Mouse (Mus musculus): ENCODE data around the gene Prss21. TPM values are rescaled to one million over a fixed set of nuclear protein-coding genes. Genes with fewer than 3 reads are reported as not detected.

Gene Prss21
- 0.11 TPM in 1 of 2 replicates, not detected in the other for polyA plus RNA-seq (2012; rRNA removed)

- H3K4me1 ChIP-seq (replicated peaks; ENCODE audit: control insufficient read depth, insufficient read depth, low read length) = no peaks in the 10 kb centered on the region
- H3K27me3 ChIP-seq (ENCODE audit: control insufficient read depth, insufficient read depth, low read length) = no peaks in the 10 kb centered on the region
- H3K36me3 ChIP-seq (ENCODE audit: control insufficient read depth, insufficient read depth, low read length) = no peaks in the 10 kb centered on the region
- no peak for DNase-seq
- H3K27ac ChIP-seq (ENCODE audit: control insufficient read depth, insufficient read depth, low read length) = no peak within 1 kb of the TSS
- 88% methylated on average over 15 of the region's 15 CpGs for WGBS
- TF ChIP-seq POLR2A (IDR thresholded peaks at IDR 0.05; ENCODE audit: control insufficient read depth, extremely low read depth, insufficient read depth, low read length, poor library complexity) (no peak), CTCF (IDR thresholded peaks at IDR 0.05; ENCODE audit: borderline replicate concordance, control insufficient read depth, extremely low read depth, insufficient read depth, low read length, poor library complexity) (no peak)
- no peak within 1 kb of the TSS for H3K4me3 ChIP-seq (ENCODE audit: control insufficient read depth, insufficient read depth, low read length)
Observed at GRCm38 (mm10) chr17:23867756-23868155, at the start of gene Prss21. TSS of gene Prss21 (plus strand) at chr17:23868056.

GRCm38 (mm10) chr17:23818579-23818978, 49.3 kb upstream of the Prss21 start:
- Histone ChIP-seq H3K36me3 (ENCODE audit: control insufficient read depth, insufficient read depth, low read length) (peaks cover 95% of the 10 kb centered on the region), H3K4me1 (replicated peaks; ENCODE audit: control insufficient read depth, insufficient read depth, low read length) (no peaks in the 10 kb centered on the region), H3K27ac (ENCODE audit: control insufficient read depth, insufficient read depth, low read length) (no peak overlapping the region), H3K27me3 (ENCODE audit: control insufficient read depth, insufficient read depth, low read length) (no peaks in the 10 kb centered on the region), H3K4me3 (ENCODE audit: control insufficient read depth, insufficient read depth, low read length) (no peak overlapping the region)
- DNase-seq = no peak
- TF ChIP-seq POLR2A (IDR thresholded peaks at IDR 0.05; ENCODE audit: control insufficient read depth, extremely low read depth, insufficient read depth, low read length, poor library complexity) = no peak
- TF ChIP-seq CTCF (IDR thresholded peaks at IDR 0.05; ENCODE audit: borderline replicate concordance, control insufficient read depth, extremely low read depth, insufficient read depth, low read length, poor library complexity) = no peak
- 98% methylated on average over 8 of the region's 8 CpGs for WGBS

GRCm38 (mm10) chr17:23819235-23819634, 48.6 kb upstream of the Prss21 start:
- Histone ChIP-seq H3K36me3 (ENCODE audit: control insufficient read depth, insufficient read depth, low read length) (peaks cover 95% of the 10 kb centered on the region), H3K27ac (ENCODE audit: control insufficient read depth, insufficient read depth, low read length) (no peak overlapping the region), H3K27me3 (ENCODE audit: control insufficient read depth, insufficient read depth, low read length) (no peaks in the 10 kb centered on the region), H3K4me1 (replicated peaks; ENCODE audit: control insufficient read depth, insufficient read depth, low read length) (no peaks in the 10 kb centered on the region), H3K4me3 (ENCODE audit: control insufficient read depth, insufficient read depth, low read length) (no peak overlapping the region)
- WGBS = 98% methylated on average over 25 of the region's 25 CpGs
- no peak for DNase-seq
- TF ChIP-seq CTCF (IDR thresholded peaks at IDR 0.05; ENCODE audit: borderline replicate concordance, control insufficient read depth, extremely low read depth, insufficient read depth, low read length, poor library complexity) = no peak
- no peak for TF ChIP-seq POLR2A (IDR thresholded peaks at IDR 0.05; ENCODE audit: control insufficient read depth, extremely low read depth, insufficient read depth, low read length, poor library complexity)

- H3K27ac ChIP-seq (ENCODE audit: control insufficient read depth, insufficient read depth, low read length) = no peak overlapping the region
- no peaks in the 10 kb centered on the region for H3K27me3 ChIP-seq (ENCODE audit: control insufficient read depth, insufficient read depth, low read length)
- no peak overlapping the region for H3K4me3 ChIP-seq (ENCODE audit: control insufficient read depth, insufficient read depth, low read length)
- no peaks in the 10 kb centered on the region for H3K4me1 ChIP-seq (replicated peaks; ENCODE audit: control insufficient read depth, insufficient read depth, low read length)
- 98% methylated on average over 5 of the region's 5 CpGs for WGBS
- DNase-seq = no peak
- TF ChIP-seq POLR2A (IDR thresholded peaks at IDR 0.05; ENCODE audit: control insufficient read depth, extremely low read depth, insufficient read depth, low read length, poor library complexity) (no peak), CTCF (IDR thresholded peaks at IDR 0.05; ENCODE audit: borderline replicate concordance, control insufficient read depth, extremely low read depth, insufficient read depth, low read length, poor library complexity) (no peak)
- peaks cover 94% of the 10 kb centered on the region for H3K36me3 ChIP-seq (ENCODE audit: control insufficient read depth, insufficient read depth, low read length)
Observed at GRCm38 (mm10) chr17:23820731-23821130, 47.1 kb upstream of the Prss21 start.

DNA sequence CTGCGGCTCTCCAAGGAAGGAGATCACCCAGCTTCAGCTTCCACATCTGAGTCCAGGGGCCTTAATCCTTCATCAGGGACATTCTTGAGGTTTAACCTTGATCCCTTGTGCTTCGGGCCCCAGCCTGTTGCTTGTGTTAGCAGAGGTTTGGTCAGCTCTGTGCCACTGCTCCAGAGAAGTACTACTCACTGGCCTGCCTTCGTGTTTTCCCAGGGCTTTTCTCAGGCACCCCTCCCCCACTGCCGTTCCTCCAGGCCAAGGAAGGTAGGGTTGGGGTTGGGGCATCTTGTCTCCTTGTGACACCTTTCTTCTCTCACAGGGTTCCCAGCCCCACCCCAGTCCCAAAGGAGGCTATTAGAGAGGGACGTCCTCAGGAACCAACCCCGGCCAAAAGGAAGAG, 45.8 kb upstream of the Prss21 start:
- H3K27me3 ChIP-seq (ENCODE audit: control insufficient read depth, insufficient read depth, low read length) = no peaks in the 10 kb centered on the region
- 94% methylated on average over 6 of the region's 6 CpGs for WGBS
- H3K36me3 ChIP-seq (ENCODE audit: control insufficient read depth, insufficient read depth, low read length) = peaks cover 90% of the 10 kb centered on the region
- H3K4me1 ChIP-seq (replicated peaks; ENCODE audit: control insufficient read depth, insufficient read depth, low read length) = no peaks in the 10 kb centered on the region
- no peak overlapping the region for H3K4me3 ChIP-seq (ENCODE audit: control insufficient read depth, insufficient read depth, low read length)
- DNase-seq = no peak
- no peak overlapping the region for H3K27ac ChIP-seq (ENCODE audit: control insufficient read depth, insufficient read depth, low read length)
- TF ChIP-seq CTCF (IDR thresholded peaks at IDR 0.05; ENCODE audit: borderline replicate concordance, control insufficient read depth, extremely low read depth, insufficient read depth, low read length, poor library complexity) = no peak
- no peak for TF ChIP-seq POLR2A (IDR thresholded peaks at IDR 0.05; ENCODE audit: control insufficient read depth, extremely low read depth, insufficient read depth, low read length, poor library complexity)

DNA sequence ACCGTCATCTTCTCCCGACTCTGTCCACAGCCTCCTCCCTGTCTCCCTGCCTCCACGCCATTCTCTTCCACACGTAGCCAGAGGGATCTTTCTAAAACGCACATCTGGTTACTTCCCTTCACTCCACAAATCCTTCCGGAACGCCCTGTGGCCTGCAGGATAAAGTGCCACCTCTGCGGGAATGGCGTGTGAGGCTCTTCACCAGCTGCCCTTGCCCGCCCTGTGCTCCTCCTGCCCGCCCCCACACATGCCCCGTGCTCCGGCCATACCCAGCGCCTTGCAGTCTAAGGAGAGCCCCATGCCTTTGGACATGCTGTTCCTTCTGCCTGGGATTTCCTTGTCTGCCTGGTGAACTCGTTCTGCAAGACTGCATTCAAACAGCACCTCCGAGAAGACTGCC, 44.8 kb upstream of the Prss21 start:
- TF ChIP-seq CTCF (IDR thresholded peaks at IDR 0.05; ENCODE audit: borderline replicate concordance, control insufficient read depth, extremely low read depth, insufficient read depth, low read length, poor library complexity) = no peak
- no peak for TF ChIP-seq POLR2A (IDR thresholded peaks at IDR 0.05; ENCODE audit: control insufficient read depth, extremely low read depth, insufficient read depth, low read length, poor library complexity)
- H3K4me1 ChIP-seq (replicated peaks; ENCODE audit: control insufficient read depth, insufficient read depth, low read length) = no peaks in the 10 kb centered on the region; the same call in 1 of the 2 replicates
- peaks cover 81% of the 10 kb centered on the region for H3K36me3 ChIP-seq (ENCODE audit: control insufficient read depth, insufficient read depth, low read length)
- no peak overlapping the region for H3K27ac ChIP-seq (ENCODE audit: control insufficient read depth, insufficient read depth, low read length)
- no peak for DNase-seq
- H3K4me3 ChIP-seq (ENCODE audit: control insufficient read depth, insufficient read depth, low read length) = no peak overlapping the region
- no peaks in the 10 kb centered on the region for H3K27me3 ChIP-seq (ENCODE audit: control insufficient read depth, insufficient read depth, low read length)
- 93% methylated on average over 16 of the region's 16 CpGs for WGBS

- peaks cover 75% of the 10 kb centered on the region for H3K36me3 ChIP-seq (ENCODE audit: control insufficient read depth, insufficient read depth, low read length)
- H3K27ac ChIP-seq (ENCODE audit: control insufficient read depth, insufficient read depth, low read length) = no peak overlapping the region
- H3K27me3 ChIP-seq (ENCODE audit: control insufficient read depth, insufficient read depth, low read length) = no peaks in the 10 kb centered on the region
- no peak for DNase-seq
- peaks cover 4% of the 10 kb centered on the region for H3K4me1 ChIP-seq (replicated peaks; ENCODE audit: control insufficient read depth, insufficient read depth, low read length)
- WGBS = 95% methylated on average over 12 of the region's 12 CpGs
- TF ChIP-seq POLR2A (IDR thresholded peaks at IDR 0.05; ENCODE audit: control insufficient read depth, extremely low read depth, insufficient read depth, low read length, poor library complexity) = no peak
- TF ChIP-seq CTCF (IDR thresholded peaks at IDR 0.05; ENCODE audit: borderline replicate concordance, control insufficient read depth, extremely low read depth, insufficient read depth, low read length, poor library complexity) = no peak
- no peak overlapping the region for H3K4me3 ChIP-seq (ENCODE audit: control insufficient read depth, insufficient read depth, low read length)
Observed at GRCm38 (mm10) chr17:23823614-23824013, 44.2 kb upstream of the Prss21 start.
